Mouse (Mus musculus) forebrain, postnatal 0 days (tissue): ENCODE results near the gene Shc1. TPM values are rescaled to one million over a fixed set of nuclear protein-coding genes. Genes with fewer than 3 reads are reported as not detected.
A peak's percentile ranks its signal among the peaks of the same experiment; 100 is the strongest.

Source experiments
- ATAC-seq: fragments of 200-750 bp; cut with Nextera tagmentation; 2 replicates; pipeline ENCODE4 v1.8.0; 2017; ENCODE audit warnings: mild to moderate bottlenecking, moderate library complexity
- DNase-seq: peaks from one replicate; pipeline ENCODE4 v3.0.0-alpha.2; 2015
- H3K27ac ChIP-seq: fragments of 300-500 bp; sonication (generic); 2 replicates; pipeline ENCODE4 v1.5.1; 2014; ENCODE audit warnings: low read depth, mild to moderate bottlenecking, antibody characterized with exemption, low read length, moderate library complexity, mixed read lengths
- H3K27me3 ChIP-seq: fragments of 300-500 bp; sonication (generic); 2 replicates; pipeline ENCODE4 v1.6.1; 2014; ENCODE audit warnings: mild to moderate bottlenecking, low read length, mixed read lengths; ENCODE audit not compliant: insufficient read depth
- H3K36me3 ChIP-seq: fragments of 300-500 bp; sonication (generic); 2 replicates; pipeline ENCODE4 v1.6.1; 2014; ENCODE audit warnings: mild to moderate bottlenecking, moderate library complexity; ENCODE audit not compliant: insufficient read depth
- H3K4me1 ChIP-seq: fragments of 300-500 bp; sonication (generic); 2 replicates; pipeline ENCODE4 v1.6.1; 2014; ENCODE audit warnings: antibody characterized with exemption; ENCODE audit not compliant: insufficient read depth
- H3K4me2 ChIP-seq: fragments of 300-500 bp; sonication (generic); 2 replicates; pipeline ENCODE4 v1.6.1; 2014; ENCODE audit warnings: low read depth, mild to moderate bottlenecking, moderate library complexity
- H3K4me3 ChIP-seq: fragments of 300-500 bp; sonication (generic); 2 replicates; pipeline ENCODE4 v1.5.1; 2014; ENCODE audit warnings: low read depth, low read length, mixed read lengths
- H3K9ac ChIP-seq: fragments of 300-500 bp; sonication (generic); 2 replicates; pipeline ENCODE4 v1.6.1; 2014; ENCODE audit warnings: mild to moderate bottlenecking
- H3K9me3 ChIP-seq: fragments of 300-500 bp; sonication (generic); 2 replicates; pipeline ENCODE4 v1.6.1; 2016; ENCODE audit warnings: low read length
- CTCF ChIP-seq: sonication (generic); IDR thresholded peaks from 2 replicates; pipeline ENCODE4 v1.5.1; 2016; ENCODE audit warnings: antibody characterized with exemption, control low read depth, low read depth
- WGBS: fragments of 180-500 bp; shearing (Covaris S2); extraction: QIAGEN DNeasy Blood & Tissue Kit; methylation state at CpG from one replicate; pipeline ENCODE4 v1.1.7; 2014; 5-methylcytosine and 5-hydroxymethylcytosine counted together
- polyA plus RNA-seq: library from polyadenylated mRNA; unstranded; fragments of >200 nt; fragmentation: Nextera tagmentation; extraction: Ambion mirVana; gene quantifications from 2 replicates; pipeline ENCODE4 v1.2.1, GENCODE M21; 2015
- total RNA-seq: library from RNA; depleted of rRNA; stranded (reverse); fragments of >200 nt; gene quantifications from 2 replicates; pipeline ENCODE4 v1.2.3, GENCODE M21; 2014

Gene Shc1
- total and polyA plus RNA-seq, 2 experiments from 2014 or later, result 11.8 to 19.8 TPM

DNA sequence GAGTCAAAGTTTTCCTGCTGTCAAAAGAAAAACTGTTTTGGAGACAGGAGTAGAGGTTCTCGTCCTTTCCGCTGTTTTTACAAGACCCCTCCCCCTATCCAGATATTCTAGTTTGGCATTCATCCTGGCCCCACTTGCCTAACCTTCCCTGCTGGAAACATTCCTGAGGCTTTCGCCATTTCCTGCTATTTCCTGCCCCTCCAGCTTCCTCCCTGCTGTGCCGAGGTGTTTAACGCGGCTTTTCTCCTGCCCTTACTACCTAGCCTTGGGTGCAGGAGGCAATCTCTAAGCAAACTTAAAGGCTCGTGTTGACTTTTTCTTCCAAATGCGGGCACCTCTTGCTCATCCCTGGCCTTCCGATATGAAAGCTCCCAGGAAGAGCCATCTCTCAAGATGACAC is 1.3 kb downstream of the Shc1 start:
- 3% methylated on average over 9 of the region's 9 CpGs for WGBS

GRCm38 (mm10) chr3:89419981-89420380 is 1.7 kb downstream of the Shc1 start:
- DNase-seq, result no peak
- H3K4me3 ChIP-seq, result peak overlapping the region; percentile 67; the same call in 1 of the 2 replicates
- peak overlapping the region; percentile 83 for H3K4me2 ChIP-seq
- WGBS, result 41% methylated on average over 3 of the region's 3 CpGs
- H3K27ac ChIP-seq, result no peak overlapping the region
- TF ChIP-seq CTCF, result no peak
- 0 out of 2 replicates have a peak overlapping the region, but pooled peaks have one; percentile 46 for H3K9ac ChIP-seq
- no peaks in the 10 kb centered on the region for H3K27me3 ChIP-seq
- H3K36me3 ChIP-seq, result 0 out of 2 replicates have a peak, but pooled peaks cover 2% of the 10 kb centered on the region
- H3K9me3 ChIP-seq, result no peaks in the 10 kb centered on the region
- H3K4me1 ChIP-seq, result peaks cover 16% of the 10 kb centered on the region
- ATAC-seq, result no peak

More for the DNA sequence above, 1.3 kb downstream of the Shc1 start:
- TF ChIP-seq CTCF, result no peak
- Histone ChIP-seq H3K36me3 (peaks cover 5% of the 10 kb centered on the region; the same call in 1 of the 2 replicates), H3K9me3 (no peaks in the 10 kb centered on the region), H3K9ac (peak overlapping the region; percentile 46), H3K27me3 (no peaks in the 10 kb centered on the region), H3K27ac (peak overlapping the region; percentile 80; the same call in 1 of the 2 replicates), H3K4me1 (peaks cover 16% of the 10 kb centered on the region), H3K4me3 (peak overlapping the region; percentile 67), H3K4me2 (peak overlapping the region; percentile 83)
- DNase-seq (no peak), ATAC-seq (no peak)

GRCm38 (mm10) chr3:89420421-89420820 is 2.2 kb downstream of the Shc1 start:
- Histone ChIP-seq H3K4me1 (peaks cover 16% of the 10 kb centered on the region), H3K4me2 (no peak overlapping the region), H3K36me3 (0 out of 2 replicates have a peak, but pooled peaks cover 2% of the 10 kb centered on the region), H3K27me3 (no peaks in the 10 kb centered on the region), H3K9me3 (no peaks in the 10 kb centered on the region), H3K9ac (no peak overlapping the region), H3K27ac (no peak overlapping the region), H3K4me3 (no peak overlapping the region)
- 65% methylated on average over 2 of the region's 2 CpGs for WGBS
- DNase-seq (no peak), ATAC-seq (no peak)
- TF ChIP-seq CTCF, result no peak

GRCm38 (mm10) chr3:89421002-89421774 is 2.9 kb downstream of the Shc1 start:
- Histone ChIP-seq H3K4me1 (peaks cover 16% of the 10 kb centered on the region), H3K27ac (no peak overlapping the region), H3K36me3 (0 out of 2 replicates have a peak, but pooled peaks cover 2% of the 10 kb centered on the region), H3K27me3 (no peaks in the 10 kb centered on the region), H3K4me3 (peak overlapping the region; percentile 22), H3K9ac (peak overlapping the region; percentile 31), H3K4me2 (peak overlapping the region; percentile 50), H3K9me3 (no peaks in the 10 kb centered on the region)
- peak; percentile 47 for DNase-seq
- WGBS, result 7% methylated on average over 11 of the region's 11 CpGs
- peak; percentile 50 for ATAC-seq
- no peak for TF ChIP-seq CTCF

DNA sequence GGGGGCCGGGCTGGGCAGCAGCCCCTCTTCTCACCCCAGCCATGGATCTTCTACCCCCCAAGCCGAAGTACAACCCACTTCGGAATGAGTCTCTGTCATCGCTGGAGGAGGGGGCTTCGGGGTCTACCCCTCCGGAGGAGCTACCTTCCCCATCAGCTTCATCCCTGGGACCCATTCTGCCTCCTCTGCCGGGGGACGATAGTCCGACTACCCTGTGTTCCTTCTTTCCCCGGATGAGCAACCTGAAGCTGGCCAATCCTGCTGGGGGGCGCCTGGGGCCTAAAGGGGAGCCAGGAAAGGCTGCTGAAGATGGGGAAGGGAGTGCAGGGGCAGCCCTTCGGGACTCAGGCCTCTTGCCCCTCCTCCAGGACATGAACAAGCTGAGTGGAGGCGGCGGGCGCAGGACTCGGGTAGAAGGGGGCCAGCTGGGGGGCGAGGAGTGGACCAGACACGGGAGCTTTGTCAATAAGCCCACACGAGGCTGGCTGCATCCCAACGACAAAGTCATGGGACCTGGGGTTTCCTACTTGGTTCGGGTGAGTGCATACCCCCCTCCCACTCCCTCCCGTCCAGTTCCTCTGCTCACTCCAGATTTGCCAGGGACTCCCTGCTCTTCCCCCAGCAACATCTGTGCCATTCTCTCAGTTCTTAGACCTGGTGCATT is 3.7 kb downstream of the Shc1 start:
- DNase-seq, result no peak
- Histone ChIP-seq H3K4me1 (peaks cover 16% of the 10 kb centered on the region), H3K4me2 (peak overlapping the region; percentile 50), H3K9me3 (no peaks in the 10 kb centered on the region), H3K4me3 (peak overlapping the region; percentile 22), H3K36me3 (0 out of 2 replicates have a peak, but pooled peaks cover 2% of the 10 kb centered on the region), H3K9ac (peak overlapping the region; percentile 31), H3K27me3 (no peaks in the 10 kb centered on the region), H3K27ac (no peak overlapping the region)
- no peak for TF ChIP-seq CTCF
- ATAC-seq, result no peak
- 10% methylated on average over 21 of the region's 22 CpGs for WGBS

DNA sequence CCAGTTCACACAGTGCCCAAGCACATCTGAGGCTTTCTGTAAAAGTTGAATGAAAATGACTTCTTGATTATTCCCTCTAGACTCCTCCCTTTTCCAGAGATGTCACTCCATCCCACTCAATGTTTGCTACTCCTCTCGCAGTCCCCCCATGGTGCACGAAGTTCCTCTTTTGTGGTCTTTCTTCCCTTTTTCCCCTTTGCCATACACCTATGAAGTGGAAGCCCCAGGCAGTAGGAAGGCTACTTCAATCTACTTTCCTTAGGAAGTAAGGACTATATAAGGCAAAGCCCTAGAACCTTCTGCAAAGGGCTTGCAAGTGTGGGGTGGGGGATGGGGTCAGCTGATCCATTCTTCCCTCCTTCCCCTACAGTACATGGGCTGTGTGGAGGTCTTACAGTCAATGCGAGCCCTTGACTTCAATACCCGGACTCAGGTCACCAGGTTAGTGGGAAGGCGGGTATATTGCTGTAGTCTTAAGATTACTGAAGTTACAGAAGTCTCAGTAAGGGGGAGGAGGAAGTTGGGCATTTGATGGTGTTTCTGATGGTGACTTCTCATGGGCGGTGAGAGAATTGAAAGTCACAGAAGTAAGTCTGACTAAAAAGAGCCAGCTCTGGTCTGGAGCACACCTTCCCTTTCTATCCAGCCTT is 4.4 kb downstream of the Shc1 start:
- no peak overlapping the region for H3K4me2 ChIP-seq
- 0 out of 2 replicates have a peak overlapping the region, but pooled peaks have one; percentile 31 for H3K9ac ChIP-seq
- peaks cover 8% of the 10 kb centered on the region for H3K4me1 ChIP-seq
- ATAC-seq (no peak), DNase-seq (no peak)
- WGBS, result 78% methylated on average over 6 of the region's 6 CpGs
- no peak overlapping the region for H3K27ac ChIP-seq
- no peaks in the 10 kb centered on the region for H3K9me3 ChIP-seq
- H3K36me3 ChIP-seq, result peaks cover 2% of the 10 kb centered on the region; the same call in 1 of the 2 replicates
- H3K27me3 ChIP-seq, result no peaks in the 10 kb centered on the region
- no peak for TF ChIP-seq CTCF
- H3K4me3 ChIP-seq, result no peak overlapping the region
